Mouse (Mus musculus) heart, postnatal 25 days (tissue): ENCODE measurements around the gene Eif1. TPM values are rescaled to one million over a fixed set of nuclear protein-coding genes. Genes with fewer than 3 reads are reported as not detected.
"Not testable (repeated sequence)": the region's sequence is repeated elsewhere in the genome, so short reads cannot be mapped to it uniquely, and the experiment has no call there.

Experiments used
- DNase-seq: peaks from one replicate; pipeline ENCODE4 v3.0.0; 2022; ENCODE audit warnings: low spot score
- intact Hi-C: fragments of 180-260 bp; cut with DNase I; formaldehyde crosslinking; loops from one replicate; pipeline ENCODE4 v1.15.1; 2025
- total RNA-seq, 2 experiments: library from RNA; stranded (reverse); gene quantifications; 2 replicates each; pipeline ENCODE4 v1.2.3; 2021

Eif1 gene
- total RNA-seq, 2 experiments from 2014 or later: 1,459 to 1,550 TPM

GRCm38 (mm10) chr11:100332766-100333515, 13.3 kb downstream of the Eif1 start:
- intact Hi-C loops: no loop called here
- DNase-seq: no peak

GRCm38 (mm10) chr11:100333944-100334457, 14.3 kb downstream of the Eif1 start, which contains the start of gene Gast:
Gene Gast, plus strand, starts transcription at chr11:100334407.
- intact Hi-C loops: no loop called here
- no peak for DNase-seq

- intact Hi-C loops: no loop called here
- DNase-seq: no peak
These were observed 16.0 kb downstream of the Eif1 start for GRCm38 (mm10) chr11:100335731-100336130.

- DNase-seq: no peak
- intact Hi-C loops: no loop called here
These were observed 24.6 kb downstream of the Eif1 start for GRCm38 (mm10) chr11:100344269-100344668.

- intact Hi-C loops: no loop called here
- no peak for DNase-seq
These were observed 32.6 kb downstream of the Eif1 start for GRCm38 (mm10) chr11:100352076-100352857.

GRCm38 (mm10) chr11:100355151-100355951, 35.7 kb downstream of the Eif1 start:
- no peak for DNase-seq
- intact Hi-C loops: loop anchor here (5.0 kb wide), 1 partner anchor 192 kb away; the partner anchor contains the start of gene Ttc25

- DNase-seq: no peak
- intact Hi-C loops: loop anchor here (5.0 kb wide), 1 partner anchor 191 kb away; the partner anchor contains the start of gene Ttc25
These were observed 36.5 kb downstream of the Eif1 start, which contains the start of gene Hap1 for GRCm38 (mm10) chr11:100355972-100356818. Gene Hap1, minus strand, starts transcription at chr11:100356128.

GRCm38 (mm10) chr11:100356819-100357211, 37.1 kb downstream of the Eif1 start:
- intact Hi-C loops: loop anchor here (5.0 kb wide), 1 partner anchor 190 kb away; the partner anchor contains the start of gene Ttc25
- DNase-seq: no peak

- no peak for DNase-seq
- intact Hi-C loops: loop anchor here (5.0 kb wide), 1 partner anchor 190 kb away; the partner anchor contains the start of gene Ttc25
These were observed 37.7 kb downstream of the Eif1 start for GRCm38 (mm10) chr11:100357408-100357807.

- no peak for DNase-seq
- intact Hi-C loops: no loop called here
These were observed 40.5 kb downstream of the Eif1 start for GRCm38 (mm10) chr11:100360175-100360574.

- intact Hi-C loops, DNase-seq: not testable (repeated sequence)
These were observed 41.4 kb downstream of the Eif1 start for GRCm38 (mm10) chr11:100361059-100361458.

GRCm38 (mm10) chr11:100362209-100362978, 42.7 kb downstream of the Eif1 start:
- intact Hi-C loops: loop anchor here (1.0 to 2.0 kb wide), 2 partner anchors 46 to 110 kb away; partner anchors contain the start of gene Klhl11

GRCm38 (mm10) chr11:100362979-100363562, 43.4 kb downstream of the Eif1 start:
- intact Hi-C loops: loop anchor here (1.0 to 2.0 kb wide), 2 partner anchors 45 to 110 kb away; partner anchors contain the start of gene Klhl11
- DNase-seq: no peak

More at GRCm38 (mm10) chr11:100362209-100362978, 42.7 kb downstream of the Eif1 start:
- no peak for DNase-seq

- no peak for DNase-seq
- intact Hi-C loops: no loop called here
These were observed 49.5 kb downstream of the Eif1 start for GRCm38 (mm10) chr11:100369145-100369544.

GRCm38 (mm10) chr11:100369822-100370221, 50.1 kb downstream of the Eif1 start:
- intact Hi-C loops: no loop called here
- DNase-seq: no peak
